Mouse (Mus musculus) gastrocnemius, adult 8-10 months (tissue): ENCODE measurements around the gene Crygd. TPM values are rescaled to one million over a fixed set of nuclear protein-coding genes. Genes with fewer than 3 reads are reported as not detected.
"Not testable (repeated sequence)": the region's sequence is repeated elsewhere in the genome, so short reads cannot be mapped to it uniquely, and the experiment has no call there.

Experiments
- DNase-seq, 2 experiments: peaks; one replicate each; pipeline ENCODE4 v3.0.0; 2022; ENCODE audit warnings: low spot score in 2 of 2
- total RNA-seq, 4 experiments: library from RNA; stranded (reverse); gene quantifications; 2 replicates each; pipeline ENCODE4 v1.2.4; 2022

The Crygd gene
- not detected for total RNA-seq

DNA sequence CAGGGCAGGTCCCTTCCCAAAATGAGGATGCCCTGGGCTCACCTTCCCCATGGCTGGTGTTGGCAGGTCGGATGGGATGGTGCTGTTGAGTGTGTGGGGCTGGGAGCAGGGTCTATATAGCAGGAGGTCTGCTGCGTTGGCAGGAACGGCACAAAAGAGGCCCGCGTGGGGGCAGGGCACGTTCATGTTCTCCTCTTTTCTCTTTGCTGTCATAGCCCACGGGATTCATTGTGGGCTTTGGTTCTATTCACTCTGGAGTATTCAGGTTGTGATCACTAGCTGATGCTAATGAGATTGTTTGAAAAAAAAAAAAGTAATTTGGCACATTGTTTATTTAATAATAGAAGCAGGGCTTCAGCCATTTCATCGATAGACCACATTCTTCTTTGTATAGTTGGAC is at the start of gene Crygd:
Gene Crygd, minus strand, starts transcription at position 101 of the 400 bp plus-strand sequence.
- DNase-seq: no peak

DNA sequence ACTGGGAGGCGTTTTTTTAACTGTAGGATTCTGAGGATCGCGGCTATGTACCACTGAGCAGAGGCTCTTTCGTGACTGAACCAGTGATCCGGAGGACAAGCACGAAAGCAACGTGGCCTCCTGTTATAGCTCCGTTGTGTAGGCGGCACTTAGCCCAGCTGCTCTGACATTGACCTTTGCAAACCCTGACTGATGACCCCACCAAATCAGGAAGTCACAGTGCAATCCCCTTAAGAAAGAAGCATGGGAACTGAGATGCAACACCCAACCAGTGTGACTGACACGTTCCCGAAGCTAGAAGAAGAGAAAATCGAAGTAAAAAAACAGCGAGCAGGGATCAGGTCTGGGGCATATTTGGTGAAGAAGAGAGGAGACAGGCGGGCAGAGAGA is 49.5 kb upstream of the Crygd start:
- DNase-seq: no peak

DNA sequence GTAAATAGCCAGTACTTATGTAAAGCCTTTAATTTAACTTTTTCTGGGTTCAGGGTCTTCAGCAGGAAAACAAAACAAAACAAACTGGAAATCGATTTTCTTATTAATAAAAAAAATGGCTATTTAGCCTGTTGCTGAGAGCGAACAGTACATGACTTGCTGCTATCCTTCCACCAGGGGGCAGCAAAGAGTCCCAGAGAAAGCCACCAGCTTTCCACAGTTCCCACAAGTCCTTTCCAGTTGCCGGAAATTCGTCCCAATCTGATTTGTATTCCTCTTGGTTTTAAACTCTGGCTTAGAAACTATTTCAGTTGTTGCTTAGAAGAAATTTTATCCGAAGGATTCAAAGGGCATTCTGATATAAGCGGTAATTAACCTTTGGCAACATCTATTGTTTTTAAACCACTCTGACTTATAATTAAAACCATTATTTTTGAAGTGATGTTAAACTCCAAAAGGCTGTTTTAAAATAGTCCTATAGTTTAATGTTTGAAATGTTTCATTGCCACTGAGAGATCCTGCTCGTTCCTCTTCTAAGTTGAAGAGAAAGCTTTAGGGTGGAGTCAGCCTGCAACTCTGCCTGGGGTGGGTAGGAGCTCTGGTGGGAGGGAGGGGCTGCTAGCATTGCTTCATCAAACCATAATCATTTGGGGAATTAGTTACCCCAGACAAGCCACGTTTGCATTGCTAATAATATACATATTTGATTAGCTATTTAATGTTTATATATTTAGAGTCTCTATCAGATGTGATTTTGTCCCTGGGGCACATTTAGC is 49.0 kb upstream of the Crygd start:
- peak; percentile 36 to 41 for DNase-seq

DNA sequence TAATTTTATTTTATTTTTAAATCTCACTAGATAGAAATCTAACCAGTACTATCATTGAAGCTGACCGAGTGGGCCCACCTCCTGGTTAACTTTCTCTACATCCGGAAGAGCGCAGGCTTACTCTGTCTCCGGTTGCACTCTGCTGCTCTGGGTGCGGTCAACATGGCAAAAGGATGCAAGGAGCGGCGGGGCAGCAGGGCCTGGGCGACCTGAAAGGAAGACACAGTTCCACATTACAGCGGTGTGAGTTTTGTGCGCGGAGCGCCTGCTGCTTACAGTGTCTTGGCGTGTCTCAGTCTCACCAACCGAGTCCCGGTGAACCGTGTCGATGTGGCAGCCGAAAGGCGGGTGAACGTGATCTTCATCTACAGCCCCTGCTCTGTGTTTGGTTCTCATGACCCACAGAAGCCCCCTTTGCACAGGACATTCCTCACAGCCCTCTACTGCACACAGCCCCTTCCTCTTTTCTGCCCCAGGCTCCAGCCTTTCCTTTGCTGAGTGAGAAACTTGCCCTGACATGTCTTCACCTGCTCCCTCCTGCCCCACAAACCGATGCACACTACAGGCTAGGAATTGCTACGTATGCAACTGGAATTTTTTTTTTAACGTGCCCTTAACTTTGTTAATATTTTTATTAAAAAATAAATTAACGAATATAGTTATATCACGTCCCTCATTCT is 46.6 kb upstream of the Crygd start:
- no peak for DNase-seq

DNA sequence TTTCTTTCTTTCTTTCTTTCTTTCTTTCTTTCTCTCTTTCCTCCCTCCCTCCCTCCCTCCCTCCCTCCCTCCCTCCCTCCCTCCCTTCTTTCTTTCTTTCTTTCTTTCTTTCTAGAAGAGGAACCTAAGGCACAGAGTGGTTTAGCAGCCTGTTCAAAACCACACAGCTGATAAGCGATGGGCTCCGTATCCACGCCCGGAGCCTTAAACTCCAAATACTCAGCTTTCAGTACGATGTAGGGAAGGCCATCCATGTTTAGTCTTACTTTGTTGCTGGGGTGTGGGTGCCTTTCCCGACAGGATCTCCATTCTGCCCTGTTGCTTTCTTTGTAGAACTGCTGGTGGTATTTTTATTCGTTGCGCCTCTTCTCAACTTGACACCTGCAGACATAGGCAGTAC is 45.9 kb upstream of the Crygd start:
- DNase-seq: no peak

DNA sequence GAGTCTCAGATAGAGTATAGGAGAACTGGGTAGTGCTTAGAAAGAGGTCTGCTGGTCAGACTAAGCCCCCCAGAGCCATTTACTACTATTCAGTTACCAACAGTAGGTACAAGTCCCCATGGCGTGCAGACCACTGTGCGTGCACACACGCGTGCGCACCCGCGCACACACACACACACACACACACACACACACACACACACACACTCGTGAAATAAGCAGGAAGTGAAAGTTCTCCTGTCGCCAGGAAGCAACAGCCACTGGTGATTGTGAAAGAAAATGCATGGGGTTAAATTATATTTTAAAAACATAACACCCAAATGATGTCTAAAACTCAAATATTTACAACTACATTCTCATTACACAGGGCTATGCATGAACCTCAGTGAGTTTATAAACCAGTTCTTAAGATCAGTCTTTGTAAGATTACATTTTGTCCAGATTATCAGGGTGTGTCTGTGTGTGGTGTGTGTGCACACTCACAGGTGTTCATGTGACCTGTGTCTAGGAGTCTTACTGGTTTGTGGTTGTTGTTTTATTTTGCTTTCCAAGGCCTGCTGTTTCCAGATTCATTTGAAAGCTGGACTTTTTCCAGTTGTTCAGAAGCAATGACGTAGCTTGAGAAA is 44.5 kb upstream of the Crygd start:
- DNase-seq: no peak

DNA sequence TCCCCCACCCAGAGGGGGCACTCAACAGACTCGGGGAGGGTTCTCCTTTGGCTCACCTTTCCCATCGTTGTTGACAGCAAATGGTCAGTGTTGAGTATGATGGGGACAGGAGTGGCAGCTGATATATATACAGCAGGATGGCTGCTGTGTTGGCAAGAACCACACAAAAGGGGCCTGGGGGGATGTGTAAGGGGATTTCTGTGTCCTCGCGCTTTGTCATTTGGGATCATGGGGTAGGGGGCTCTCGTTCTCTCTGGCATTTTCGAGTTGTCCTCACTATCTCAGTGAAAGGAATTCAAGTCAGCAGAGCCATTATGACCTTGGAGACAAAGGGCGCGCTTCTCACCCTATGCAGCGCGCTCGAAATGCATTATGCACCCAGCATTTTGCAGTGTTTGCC is 40.0 kb upstream of the Crygd start, which contains the start of gene Cryga:
Gene Cryga, minus strand, starts transcription at position 101 of the 400 bp plus-strand sequence.
- DNase-seq: no peak

DNA sequence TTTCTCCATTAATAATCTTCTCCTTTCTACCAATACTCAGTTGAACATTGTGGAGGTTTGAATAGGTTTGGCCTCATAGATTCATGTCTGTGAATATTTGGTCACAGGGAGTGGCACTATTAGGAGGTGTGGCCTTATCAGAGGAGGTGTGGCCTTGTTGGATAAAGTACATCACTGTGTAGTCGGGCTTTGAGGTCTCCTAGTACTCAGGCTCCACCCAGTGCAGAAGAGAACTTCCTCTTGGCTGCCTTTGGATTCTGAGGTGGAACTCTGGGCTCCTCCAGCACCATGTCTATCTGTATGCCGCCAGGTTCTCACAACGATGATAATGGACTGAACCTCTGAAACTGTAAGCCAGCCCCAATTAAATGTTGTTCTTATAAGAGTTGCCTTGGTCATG is 33.7 kb upstream of the Crygd start:
- DNase-seq: no peak

DNA sequence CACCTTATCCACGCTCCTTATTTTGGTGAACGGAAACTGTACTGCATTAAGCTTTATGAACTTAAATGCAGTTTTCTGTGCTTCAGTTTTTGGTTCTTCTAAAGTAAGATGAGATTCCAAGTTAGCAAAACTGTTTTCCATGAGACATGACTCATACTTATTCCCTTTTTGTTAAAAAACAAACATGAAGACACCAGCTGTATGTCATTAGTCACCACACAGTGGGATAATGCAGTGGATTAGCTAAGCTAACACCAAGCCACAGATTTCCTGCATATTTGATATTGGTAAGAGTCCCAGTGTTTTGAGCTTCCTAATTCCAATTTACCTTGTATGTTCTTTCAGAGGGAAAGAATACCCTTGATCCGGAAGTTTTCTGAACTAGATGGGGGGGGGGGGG is 28.3 kb upstream of the Crygd start:
- DNase-seq: no peak

DNA sequence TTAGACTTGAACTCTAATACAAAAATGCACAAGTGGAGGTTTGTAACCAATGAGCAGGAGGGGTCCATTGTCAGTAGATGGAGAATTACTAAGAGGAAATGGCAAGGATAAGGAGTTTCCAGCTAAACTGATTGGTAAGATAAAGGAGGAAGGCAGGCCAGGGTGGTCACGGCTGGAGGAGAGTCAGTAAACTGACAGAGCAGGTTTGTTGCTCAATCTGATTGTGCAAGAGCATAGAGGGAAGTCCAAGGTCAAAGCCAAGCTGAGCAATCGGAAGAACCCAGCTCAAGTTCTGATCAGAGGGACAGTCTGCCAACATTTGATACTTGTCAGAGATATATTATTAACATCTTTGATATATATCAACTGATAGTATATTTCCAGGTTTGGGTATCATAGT is 27.1 kb upstream of the Crygd start:
- no peak for DNase-seq

DNA sequence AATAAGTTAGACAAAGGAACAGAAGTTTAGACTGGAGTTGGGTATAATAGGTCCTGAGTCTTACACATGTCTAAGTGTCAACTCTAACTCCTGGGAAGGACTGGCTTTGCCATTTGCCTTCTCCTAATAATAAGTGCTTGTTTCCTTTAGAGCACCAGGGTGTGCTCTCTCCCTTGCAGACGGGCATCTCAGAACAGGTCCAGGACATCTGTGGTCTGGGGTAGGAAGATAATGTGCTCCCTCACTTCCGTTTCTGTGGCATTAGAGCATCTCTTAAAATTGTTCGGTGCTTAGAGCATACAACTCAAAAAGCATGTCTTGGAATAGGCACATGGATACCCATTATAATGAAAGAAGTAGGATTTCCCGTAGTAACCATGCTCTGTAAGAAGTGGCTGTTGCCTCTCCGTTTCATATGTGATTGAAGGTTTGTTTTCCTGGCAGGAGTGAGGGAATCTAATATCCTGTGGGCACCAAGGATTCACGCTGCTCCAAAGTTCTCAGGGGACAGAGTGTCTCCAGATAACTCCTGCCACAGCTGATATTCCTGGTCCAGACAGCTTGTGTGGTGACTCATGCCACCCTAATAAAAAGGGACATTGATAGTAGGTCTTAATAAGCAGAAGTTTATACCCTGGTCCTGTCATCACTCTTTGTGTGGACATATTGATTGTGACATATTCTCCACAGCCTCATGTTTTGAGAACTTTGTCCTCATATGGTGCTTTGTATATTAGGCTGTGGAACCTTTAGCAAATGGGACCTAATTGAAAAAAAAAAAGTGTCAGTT is 25.5 kb upstream of the Crygd start:
- DNase-seq: no peak

DNA sequence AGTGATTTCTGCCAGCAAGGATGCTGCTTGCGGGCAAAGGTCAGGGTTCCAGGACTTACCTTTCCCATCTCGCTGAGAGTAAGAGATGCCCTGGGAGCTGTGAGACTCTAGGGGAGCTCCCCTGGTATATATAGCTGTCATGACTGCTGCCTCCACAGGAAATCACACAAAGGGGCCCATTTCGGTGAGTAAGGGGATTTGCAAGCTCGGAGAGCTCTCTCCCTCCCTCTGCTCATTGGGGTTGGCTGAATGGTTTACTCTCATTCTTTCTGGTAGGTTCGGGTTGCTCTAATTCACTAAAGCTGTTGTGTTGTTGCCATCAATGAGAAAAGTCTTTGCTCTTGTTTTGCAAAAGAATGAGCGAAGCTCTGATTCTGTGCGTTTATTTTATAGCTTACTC is 18.9 kb upstream of the Crygd start, which contains the start of gene Crygb:
Gene Crygb, minus strand, starts transcription at position 101 of the 400 bp plus-strand sequence.
- no peak for DNase-seq

DNA sequence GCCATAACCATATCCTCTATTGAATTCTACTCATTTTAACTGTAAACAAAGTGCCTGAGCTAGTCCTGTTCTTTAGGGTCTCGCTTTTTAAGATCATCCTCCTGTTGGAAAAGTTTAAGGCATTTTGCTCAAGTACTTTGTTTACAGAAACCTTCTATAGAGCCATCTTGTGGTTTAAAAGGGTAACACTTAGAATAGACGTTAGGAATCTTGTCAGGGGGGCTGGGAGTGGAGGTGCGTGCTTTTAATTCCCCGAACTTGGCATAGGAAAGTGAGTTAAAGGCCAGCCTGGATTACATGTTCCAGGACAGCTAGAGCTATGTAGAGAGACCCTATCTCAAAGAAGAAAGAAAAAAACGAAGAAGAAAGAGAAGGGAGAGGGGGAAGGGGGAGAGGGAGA is 12.4 kb upstream of the Crygd start:
- no peak for DNase-seq

DNA sequence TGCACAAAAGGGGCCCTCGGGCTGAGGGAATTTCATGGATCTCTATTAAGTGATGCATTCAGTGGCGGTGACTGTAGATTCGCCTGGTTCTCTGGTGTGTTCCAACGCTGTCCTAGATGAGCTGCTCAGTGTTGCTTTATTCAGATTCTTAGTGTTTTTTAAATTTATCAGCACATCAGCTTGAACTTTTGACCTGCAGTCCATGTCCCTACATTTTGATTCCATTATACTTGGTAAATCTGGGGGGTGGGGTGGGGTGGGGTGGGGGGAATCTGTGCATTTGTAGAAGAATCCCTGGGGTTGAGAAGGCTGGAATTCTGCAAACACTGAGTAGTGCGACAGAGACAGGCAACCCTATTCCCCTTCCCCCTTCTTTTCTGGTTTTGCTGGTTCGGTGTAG is 10.3 kb upstream of the Crygd start, which contains the start of gene Crygc:
Gene Crygc, minus strand, starts transcription at position 101 of the 400 bp plus-strand sequence.
- no peak for DNase-seq

DNA sequence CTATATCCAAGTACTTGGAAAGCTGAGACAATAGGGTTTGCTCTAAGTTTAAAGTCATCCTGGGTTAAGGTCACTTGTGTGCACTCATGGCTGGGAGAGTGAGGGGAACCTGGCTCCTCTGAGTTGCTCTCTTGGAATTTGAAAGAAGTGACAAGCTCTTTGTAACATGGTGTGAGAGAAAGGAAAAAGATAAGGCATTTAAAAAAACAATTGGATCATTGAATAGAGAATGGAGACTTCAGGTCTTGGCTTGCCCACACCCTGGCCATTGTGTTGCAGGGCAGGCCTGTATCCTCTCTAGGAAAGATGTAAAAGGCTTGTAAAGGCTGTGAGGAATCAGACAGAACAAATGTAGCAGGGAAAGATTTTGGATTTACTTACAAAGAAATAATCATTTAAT is 4.6 kb upstream of the Crygd start:
- no peak for DNase-seq

DNA sequence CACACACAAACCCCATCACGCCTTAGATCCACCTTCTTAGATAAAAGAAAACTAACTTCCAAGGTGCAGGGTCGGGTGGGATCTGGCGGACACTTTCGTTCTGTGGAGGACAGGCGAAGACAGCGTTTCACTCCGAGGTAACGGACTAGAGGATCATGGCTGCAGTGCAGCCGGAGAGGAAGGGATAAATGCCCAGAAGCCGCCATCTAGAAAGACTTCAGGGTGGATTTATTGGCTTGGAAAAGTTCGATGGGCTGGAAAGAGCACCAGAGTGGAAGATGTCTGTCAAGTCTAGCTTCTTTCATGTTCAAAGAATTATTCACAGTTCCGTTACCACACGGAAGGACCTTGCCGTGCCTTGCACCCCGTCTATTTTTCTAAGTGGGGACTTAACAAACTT is 949 bp upstream of the Crygd start:
- no peak for DNase-seq

DNA sequence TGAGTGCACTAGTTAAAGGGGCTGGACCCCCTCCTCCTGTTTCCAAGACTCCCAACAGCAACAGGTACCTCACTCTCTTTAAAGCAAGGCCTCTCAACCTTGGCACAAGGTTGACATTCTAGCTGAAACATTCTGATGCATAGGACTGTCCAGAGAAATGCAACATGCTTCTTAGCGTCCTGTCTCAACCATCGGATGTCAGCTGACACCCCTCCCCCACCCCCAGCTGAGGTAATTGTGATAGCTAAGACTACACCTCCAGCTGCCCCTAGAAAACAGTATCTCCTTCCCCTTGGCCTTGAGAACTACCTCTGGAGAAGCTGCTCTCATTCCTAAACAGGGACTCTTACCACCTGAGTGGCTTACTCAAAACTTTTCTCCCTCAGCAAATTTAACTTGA is 11.1 kb downstream of the Crygd start:
- no peak for DNase-seq

DNA sequence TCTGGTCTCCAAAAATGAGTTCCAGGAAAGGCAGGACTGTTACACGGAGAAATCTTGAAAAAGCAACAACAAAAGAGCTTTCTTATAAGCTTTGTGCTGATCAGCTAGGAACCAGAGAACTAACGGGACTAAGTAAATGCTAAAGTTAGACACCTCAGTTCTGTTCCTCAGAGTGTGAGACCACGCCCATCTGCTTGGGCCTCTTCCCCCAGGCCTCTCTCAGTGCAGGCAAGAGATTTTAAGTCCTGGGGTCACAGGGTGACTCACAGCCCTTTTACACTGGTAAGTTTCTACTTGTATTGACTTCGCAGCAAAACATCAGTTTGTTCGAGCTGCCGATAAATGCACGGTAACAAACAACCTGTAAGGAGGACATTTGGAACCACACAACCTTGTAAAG is 11.6 kb downstream of the Crygd start:
- DNase-seq: no peak

DNA sequence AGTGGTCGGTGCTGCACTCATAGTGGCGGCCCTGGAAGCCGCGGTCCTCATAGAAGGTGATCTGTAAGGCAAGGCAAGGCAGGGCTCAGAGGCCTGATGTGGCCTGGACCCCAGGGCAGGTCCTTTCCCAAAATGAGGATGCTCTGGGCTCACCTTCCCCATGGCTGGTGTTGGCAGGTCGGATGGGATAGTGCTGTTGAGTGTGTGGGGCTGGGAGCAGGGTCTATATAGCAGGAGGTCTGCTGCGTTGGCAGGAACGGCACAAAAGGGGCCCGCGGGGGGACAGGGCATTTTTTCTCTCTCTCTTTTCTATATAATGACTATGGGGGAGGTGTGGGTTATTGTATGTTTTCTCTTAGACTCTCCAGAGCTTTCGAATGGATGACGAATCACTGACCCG is 12.3 kb downstream of the Crygd start, which contains the start of gene Cryge:
Gene Cryge, minus strand, starts transcription at position 198 of the 400 bp plus-strand sequence.
- DNase-seq: not testable (repeated sequence)

DNA sequence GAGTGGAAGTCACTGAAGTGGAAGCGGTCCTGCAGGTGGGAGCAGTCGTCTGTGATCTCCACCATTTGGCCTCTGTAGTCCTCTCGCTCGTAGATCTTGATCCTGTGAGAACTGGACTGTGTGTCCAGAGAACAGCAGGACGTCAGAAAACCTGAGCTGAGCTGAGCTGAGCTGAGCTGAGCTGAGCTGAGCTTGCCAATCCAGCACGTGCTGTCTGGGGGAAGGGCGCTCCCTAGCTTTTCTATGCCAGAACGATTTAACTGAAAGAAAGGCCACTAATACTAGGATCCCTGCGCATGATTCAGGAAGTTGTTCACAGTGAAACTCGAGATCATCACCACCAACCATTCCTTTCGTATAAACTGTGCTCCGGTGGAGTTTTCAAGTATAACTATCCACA is 14.5 kb downstream of the Crygd start:
- peak; percentile 4 to 19 for DNase-seq

DNA sequence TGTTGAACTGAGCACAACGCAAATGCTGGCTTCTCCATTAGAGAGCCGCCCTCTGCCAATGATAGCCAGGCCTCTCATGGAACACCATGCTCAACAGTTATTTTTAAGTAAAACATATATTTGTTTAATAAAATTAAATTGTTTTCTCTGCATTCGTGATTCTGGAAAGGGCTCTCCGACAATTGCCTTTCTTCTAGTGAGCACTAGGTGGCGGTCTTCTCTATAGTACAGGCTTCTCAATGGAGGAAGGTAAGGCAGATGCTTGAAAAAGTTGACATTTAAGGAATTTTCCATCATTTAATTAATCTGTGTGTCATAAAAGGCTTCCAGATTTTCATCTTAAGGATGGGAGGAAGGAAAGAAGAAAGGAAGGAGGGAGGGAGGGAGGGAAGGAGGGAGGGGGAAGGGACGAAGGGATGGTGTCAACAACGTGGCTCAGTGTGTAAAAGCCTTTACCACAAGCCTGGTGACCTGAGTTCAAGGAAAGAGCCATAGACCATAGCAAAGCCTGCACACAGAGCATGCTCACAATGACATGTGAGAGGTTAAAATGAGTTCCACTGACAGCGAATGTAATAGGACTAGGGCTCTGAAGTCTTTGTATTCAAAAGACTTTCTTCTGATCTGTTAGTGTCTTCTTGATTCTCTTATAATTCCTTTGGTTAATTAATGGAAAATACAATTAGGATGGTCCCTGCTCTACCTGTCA is 16.7 kb downstream of the Crygd start:
- no peak for DNase-seq
